Comparison of ENCODE assay signal across 9 mouse cellular contexts in the genomic region with DNA sequence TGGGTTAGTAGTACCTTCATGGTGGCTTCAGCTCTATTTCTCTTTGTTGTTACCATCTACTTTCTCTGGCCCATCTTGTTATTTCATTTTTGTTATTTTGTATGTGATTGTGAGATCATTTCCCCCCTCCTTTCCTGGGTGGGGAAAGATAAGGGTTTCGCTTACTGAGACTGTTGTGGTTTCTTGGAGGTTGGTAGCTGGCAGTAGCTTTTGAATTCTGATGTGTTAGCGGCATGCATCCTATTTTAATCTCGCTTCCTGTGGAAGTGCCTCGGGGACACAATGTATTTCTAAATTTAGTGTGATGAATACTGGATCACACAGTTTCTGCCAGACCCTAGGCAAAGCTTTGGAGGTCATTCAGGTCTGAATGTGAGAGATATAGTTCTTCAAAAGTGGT.
A peak's percentile ranks its signal among the peaks of the same experiment; 100 is the strongest.
DNase-seq lines count a peak whose midpoint lies in the region; ATAC-seq lines count a peak whose summit lies in the region.
"Had no signal": no experiment of that assay in that cellular context is flagged by ENCODE, and none has a peak within 500 bp of the region (broad histone marks: within the 10 kb centered on the region; RNA-seq: fewer than 3 reads in every experiment).

No protein-coding gene starts in this region.

- peak; percentile 59 for ATAC-seq in granulocyte monocyte progenitor cell, adult 5-6 weeks (replicated peaks; ENCODE audit: poor library complexity, severe bottlenecking)
- ATAC-seq in forebrain, embryonic 14.5 days, result no peak
- ATAC-seq: hindbrain, embryonic 16.5 days; midbrain, embryonic 13.5 days had no signal

- H3K27me3 ChIP-seq in splenic B cell, adult 2 months (ENCODE audit: control insufficient read depth, insufficient read depth, low read length, poor library complexity, severe bottlenecking), result no peaks in the 10 kb centered on the region
- H3K27me3 ChIP-seq in forebrain, embryonic 14.5 days (replicated peaks; ENCODE audit: control insufficient read depth, insufficient read depth, low read length), result no peaks in the 10 kb centered on the region
- H3K27me3 ChIP-seq: midbrain, embryonic 13.5 days had no signal

- WGBS in forebrain, embryonic 14.5 days, result 78% methylated on average over 4 of the region's 4 CpGs

- peak; percentile 4 for DNase-seq in thymus, postnatal 0 days (ENCODE audit: low spot score)
- no peak for DNase-seq in thymus, adult 18-20 months
- DNase-seq in induced T-regulatory cell, adult 2 months (ENCODE audit: low read depth), result peak; percentile 59
- DNase-seq in splenic B cell, adult 2 months (ENCODE audit: low read depth, low spot score), result peak; percentile 1
- no peak for DNase-seq in embryo, embryonic 11 days
- DNase-seq in forebrain, embryonic 14.5 days (ENCODE audit: low spot score), result no peak

- H3K9me3 ChIP-seq in forebrain, embryonic 14.5 days (replicated peaks; ENCODE audit: control insufficient read depth, low read length), result no peaks in the 10 kb centered on the region
- H3K9me3 ChIP-seq: midbrain, embryonic 13.5 days had no signal

- H3K4me2 ChIP-seq in forebrain, embryonic 14.5 days (ENCODE audit: low read length), result no peak overlapping the region
- H3K4me2 ChIP-seq: midbrain, embryonic 13.5 days had no signal

- H3K4me3 ChIP-seq in forebrain, embryonic 14.5 days (ENCODE audit: low read depth, low read length), result no peak overlapping the region
- H3K4me3 ChIP-seq: midbrain, embryonic 13.5 days had no signal

- no peak overlapping the region for H3K27ac ChIP-seq in forebrain, embryonic 14.5 days (ENCODE audit: low read depth, low read length)
- H3K27ac ChIP-seq: midbrain, embryonic 13.5 days had no signal

- no peaks in the 10 kb centered on the region for H3K36me3 ChIP-seq in splenic B cell, adult 2 months (ENCODE audit: control insufficient read depth, insufficient read depth, low read length, poor library complexity, severe bottlenecking)
- H3K36me3 ChIP-seq in forebrain, embryonic 14.5 days (ENCODE audit: control insufficient read depth, insufficient read depth, low read length), result no peaks in the 10 kb centered on the region
- H3K36me3 ChIP-seq: midbrain, embryonic 13.5 days had no signal

- H3K9ac ChIP-seq in forebrain, embryonic 14.5 days (ENCODE audit: low read length), result no peak overlapping the region
- H3K9ac ChIP-seq: midbrain, embryonic 13.5 days had no signal

- H3K4me1 ChIP-seq in forebrain, embryonic 14.5 days (ENCODE audit: control insufficient read depth, insufficient read depth, low read length), result no peaks in the 10 kb centered on the region
- H3K4me1 ChIP-seq: midbrain, embryonic 13.5 days had no signal

Comparison
In these comparisons a context has a peak if more than half of its experiments do, and no peak if none do; other contexts are left out.
1. DNase-seq: peak in thymus, postnatal 0 days (single experiment), induced T-regulatory cell, adult 2 months (single experiment) and splenic B cell, adult 2 months (single experiment); none in thymus, adult 18-20 months (0 of 2), embryo, embryonic 11 days (single experiment) and forebrain, embryonic 14.5 days (single experiment).